Mouse (Mus musculus) hindbrain, postnatal 0 days (tissue): ENCODE results near the gene Atp2b4. TPM values are rescaled to one million over a fixed set of nuclear protein-coding genes. Genes with fewer than 3 reads are reported as not detected.
A peak's percentile ranks its signal among the peaks of the same experiment; 100 is the strongest.
"Not testable (repeated sequence)": the region's sequence is repeated elsewhere in the genome, so short reads cannot be mapped to it uniquely, and the experiment has no call there.

ENCODE experiments used
- ATAC-seq: fragments of 200-750 bp; cut with Nextera tagmentation; 2 replicates; pipeline ENCODE4 v1.8.0; 2017; ENCODE audit warnings: mild to moderate bottlenecking, moderate TSS enrichment, moderate library complexity
- DNase-seq: peaks from one replicate; pipeline ENCODE4 v3.0.0-alpha.2; 2015; ENCODE audit warnings: low spot score
- H3K27ac ChIP-seq: fragments of 300-500 bp; sonication (generic); 2 replicates; pipeline ENCODE4 v1.5.1; 2014; ENCODE audit warnings: mild to moderate bottlenecking
- H3K27me3 ChIP-seq: fragments of 300-500 bp; sonication (generic); 2 replicates; pipeline ENCODE4 v1.6.1; 2014; ENCODE audit warnings: low read length, mixed read lengths; ENCODE audit not compliant: insufficient read depth
- H3K36me3 ChIP-seq: fragments of 300-500 bp; sonication (generic); 2 replicates; pipeline ENCODE4 v1.6.1; 2014; ENCODE audit warnings: low read length, mixed read lengths; ENCODE audit not compliant: insufficient read depth
- H3K4me1 ChIP-seq: fragments of 300-500 bp; sonication (generic); 2 replicates; pipeline ENCODE4 v1.6.1; 2014; ENCODE audit warnings: antibody characterized with exemption, low read length, mixed read lengths; ENCODE audit not compliant: insufficient read depth
- H3K4me2 ChIP-seq: fragments of 300-500 bp; sonication (generic); 2 replicates; pipeline ENCODE4 v1.6.1; 2014; ENCODE audit warnings: low read depth, mild to moderate bottlenecking, low read length, moderate library complexity, mixed read lengths
- H3K4me3 ChIP-seq: fragments of 300-500 bp; sonication (generic); 2 replicates; pipeline ENCODE4 v1.5.1; 2014; ENCODE audit warnings: low read length
- H3K9ac ChIP-seq: fragments of 300-500 bp; sonication (generic); replicated peaks from 2 replicates; pipeline ENCODE4 v1.6.1; 2014; ENCODE audit warnings: mild to moderate bottlenecking, low read length, moderate library complexity, mixed read lengths
- H3K9me3 ChIP-seq: fragments of 300-500 bp; sonication (generic); 2 replicates; pipeline ENCODE4 v1.6.1; 2016; ENCODE audit warnings: low read length, mixed read lengths
- CTCF ChIP-seq: IDR thresholded peaks from 2 replicates; pipeline ENCODE4 v1.5.1; 2016; ENCODE audit warnings: antibody characterized with exemption, control low read depth, low read depth
- WGBS: fragments of 180-500 bp; shearing (Covaris S2); extraction: QIAGEN DNeasy Blood & Tissue Kit; methylation state at CpG from one replicate; pipeline ENCODE4 v1.1.7; 2014; 5-methylcytosine and 5-hydroxymethylcytosine counted together
- polyA plus RNA-seq: library from polyadenylated mRNA; unstranded; fragments of >200 nt; fragmentation: Nextera tagmentation; extraction: Ambion mirVana; gene quantifications from 2 replicates; pipeline ENCODE4 v1.2.1, GENCODE M21; 2015
- total RNA-seq: library from RNA; depleted of rRNA; stranded (reverse); fragments of >200 nt; gene quantifications from 2 replicates; pipeline ENCODE4 v1.2.3, GENCODE M21; 2014

Atp2b4 gene
- total and polyA plus RNA-seq, 2 experiments from 2014 or later, result 13.2 to 57.3 TPM

GRCm38 (mm10) chr1:133709292-133709691 is 91.5 kb downstream of the Atp2b4 start:
- 77% methylated on average over 3 of the region's 3 CpGs for WGBS

DNA sequence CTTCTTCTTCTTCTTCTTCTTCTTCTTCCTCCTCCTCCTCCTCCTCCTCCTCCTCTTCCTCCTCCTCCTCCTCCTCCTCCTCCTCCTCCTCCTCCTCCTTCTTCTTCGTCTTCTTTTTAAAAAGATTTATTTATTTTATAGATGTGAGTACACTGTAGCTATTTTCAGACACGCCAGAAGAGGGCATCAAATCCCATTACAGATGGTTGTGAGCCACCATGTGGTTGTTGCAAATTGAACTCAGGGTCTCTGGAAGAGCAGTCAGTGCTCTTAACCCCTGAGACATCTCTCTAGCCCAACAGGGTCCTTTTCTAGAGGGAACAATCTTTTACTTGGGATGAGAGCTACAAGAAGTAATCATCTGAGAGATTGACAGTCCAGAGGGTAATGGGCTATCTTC is 99.0 kb downstream of the Atp2b4 start:
- not testable (repeated sequence) for H3K4me1 ChIP-seq, H3K36me3 ChIP-seq, H3K27ac ChIP-seq, H3K9me3 ChIP-seq, ATAC-seq, DNase-seq, H3K27me3 ChIP-seq, H3K4me2 ChIP-seq, H3K4me3 ChIP-seq, H3K9ac ChIP-seq
- peak; percentile 44; the same call in 1 of the 2 replicates for TF ChIP-seq CTCF
- WGBS, result 22% methylated on average over 1 of the region's 2 CpGs

More at GRCm38 (mm10) chr1:133709292-133709691, 91.5 kb downstream of the Atp2b4 start:
- Histone ChIP-seq H3K9me3 (no peaks in the 10 kb centered on the region), H3K36me3 (peaks cover 8% of the 10 kb centered on the region; the same call in 1 of the 2 replicates), H3K27me3 (no peaks in the 10 kb centered on the region), H3K4me3 (no peak overlapping the region), H3K4me1 (no peaks in the 10 kb centered on the region), H3K27ac (no peak overlapping the region), H3K9ac (no peak overlapping the region), H3K4me2 (no peak overlapping the region)
- ATAC-seq (peak; percentile 24; the same call in 1 of the 2 replicates), DNase-seq (no peak)
- no peak for TF ChIP-seq CTCF

DNA sequence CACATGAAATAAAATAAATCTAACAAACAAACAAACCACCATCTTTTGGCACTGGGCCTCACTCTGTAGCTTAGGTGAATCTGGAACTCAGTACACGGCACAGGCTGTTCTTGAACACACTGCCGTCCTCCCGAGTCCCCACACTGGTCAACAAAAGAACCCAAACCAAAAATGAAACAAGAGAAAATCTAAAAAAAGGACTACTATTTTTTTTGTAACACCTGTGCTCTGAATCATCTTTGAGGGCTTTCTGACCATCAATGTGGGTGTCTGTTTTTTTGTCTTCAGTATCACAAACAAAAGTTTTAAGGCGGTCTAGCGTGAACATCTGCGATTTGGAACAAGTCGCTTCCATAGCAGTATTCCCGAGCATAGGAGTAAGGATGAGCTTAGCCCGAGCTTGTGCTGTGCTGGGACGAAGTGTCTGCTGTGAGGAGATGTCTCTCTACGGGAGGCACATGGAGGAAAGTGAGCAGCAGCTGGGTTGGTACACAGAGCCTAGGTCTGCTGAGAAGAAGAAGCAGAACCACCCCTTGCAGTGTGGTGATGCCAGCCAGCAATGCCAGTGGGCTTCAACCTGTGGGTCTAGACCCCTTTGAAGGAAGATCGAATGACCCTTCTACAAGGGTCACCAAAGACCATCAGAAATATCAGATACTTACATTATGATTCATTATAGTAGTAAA is 102.8 kb downstream of the Atp2b4 start:
- Histone ChIP-seq H3K27me3 (no peaks in the 10 kb centered on the region), H3K4me3 (no peak overlapping the region), H3K27ac (no peak overlapping the region), H3K4me2 (no peak overlapping the region), H3K4me1 (no peaks in the 10 kb centered on the region), H3K9ac (no peak overlapping the region), H3K9me3 (no peaks in the 10 kb centered on the region), H3K36me3 (no peaks in the 10 kb centered on the region)
- 94% methylated on average over 12 of the region's 12 CpGs for WGBS
- no peak for ATAC-seq
- no peak for TF ChIP-seq CTCF
- DNase-seq, result no peak

DNA sequence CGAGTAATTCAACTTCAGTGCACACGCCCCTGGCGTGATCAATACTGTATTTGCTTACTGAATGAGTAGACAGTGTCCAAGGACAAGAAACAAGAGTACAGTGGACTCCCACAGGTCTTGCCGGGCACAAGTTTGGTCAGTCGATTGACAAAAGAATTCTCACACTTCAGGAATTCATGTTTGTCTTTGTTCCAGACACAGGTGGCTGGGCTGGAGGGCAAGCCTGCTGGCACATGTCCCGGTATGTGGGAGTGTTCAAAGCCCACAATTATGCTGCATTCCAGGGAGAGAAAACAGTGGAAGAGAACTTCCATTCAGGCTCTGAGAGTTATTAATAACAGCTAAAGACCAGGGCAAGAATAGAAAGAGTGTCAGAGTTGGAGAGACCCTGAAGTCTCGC is 104.9 kb downstream of the Atp2b4 start:
- peak; percentile 4 for DNase-seq
- 18% methylated on average over 7 of the region's 7 CpGs for WGBS

GRCm38 (mm10) chr1:133694876-133695275 is 106.0 kb downstream of the Atp2b4 start:
- ATAC-seq (no peak), DNase-seq (no peak)
- Histone ChIP-seq H3K9ac (no peak overlapping the region), H3K27me3 (no peaks in the 10 kb centered on the region), H3K4me2 (no peak overlapping the region), H3K9me3 (no peaks in the 10 kb centered on the region), H3K4me3 (no peak overlapping the region), H3K27ac (no peak overlapping the region), H3K36me3 (no peaks in the 10 kb centered on the region), H3K4me1 (no peaks in the 10 kb centered on the region)
- WGBS, result 91% methylated on average over 1 of the region's 1 CpGs
- TF ChIP-seq CTCF, result no peak

More for the DNA sequence above, 104.9 kb downstream of the Atp2b4 start:
- TF ChIP-seq CTCF, result no peak
- ATAC-seq, result no peak
- Histone ChIP-seq H3K27me3 (no peaks in the 10 kb centered on the region), H3K4me3 (no peak overlapping the region), H3K9me3 (no peaks in the 10 kb centered on the region), H3K36me3 (no peaks in the 10 kb centered on the region), H3K9ac (no peak overlapping the region), H3K27ac (no peak overlapping the region), H3K4me2 (no peak overlapping the region), H3K4me1 (no peaks in the 10 kb centered on the region)

DNA sequence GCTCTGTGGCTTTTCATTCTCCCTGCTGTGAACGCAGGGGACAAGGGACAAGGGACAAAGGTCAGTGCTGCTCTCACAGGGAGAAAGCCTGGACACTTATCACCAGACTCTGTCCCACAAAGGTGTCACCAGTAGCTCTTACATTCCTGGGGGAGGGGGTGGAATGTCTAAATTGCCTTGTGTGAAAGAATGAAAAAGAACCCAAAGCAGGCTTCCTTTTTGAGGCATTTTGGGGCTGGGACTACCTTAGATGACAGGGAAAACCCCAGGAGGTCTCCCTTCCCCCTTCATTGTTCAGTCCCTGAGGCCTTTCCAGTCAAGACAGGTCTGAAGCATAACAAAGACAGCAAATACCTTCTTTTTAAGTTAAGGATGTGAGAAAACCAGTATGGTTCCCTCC is 106.5 kb downstream of the Atp2b4 start:
- 16% methylated on average over 1 of the region's 1 CpGs for WGBS

DNA sequence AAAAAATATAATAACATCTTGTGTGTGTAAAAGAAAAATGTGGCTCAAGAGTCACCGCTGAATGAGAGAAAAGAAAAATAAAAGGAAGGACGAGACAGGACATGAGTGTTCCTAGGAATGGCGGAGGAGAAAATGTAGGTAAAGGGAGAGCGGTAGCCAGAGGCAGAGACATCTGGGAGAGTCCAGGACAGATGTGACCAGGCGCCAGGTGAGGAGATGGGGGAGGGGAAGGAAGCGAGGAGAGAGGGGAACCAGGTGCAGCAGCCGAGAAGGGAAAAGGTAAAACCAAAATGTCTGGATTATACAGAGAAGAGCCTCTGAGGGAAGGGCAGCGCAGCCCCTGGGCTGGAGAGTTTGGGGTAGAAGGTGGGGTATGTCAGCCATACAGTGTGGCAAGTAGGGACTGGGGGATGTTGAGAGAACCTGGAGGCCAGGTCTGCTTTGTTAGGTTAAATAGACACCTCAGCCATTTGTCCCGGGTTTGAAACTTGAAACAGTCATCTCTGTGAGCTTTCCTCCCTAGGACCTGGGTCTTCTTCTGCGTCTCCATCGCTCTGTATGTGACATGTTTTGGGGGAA is 107.2 kb downstream of the Atp2b4 start:
- no peak overlapping the region for H3K27ac ChIP-seq
- 75% methylated on average over 11 of the region's 11 CpGs for WGBS
- no peak for ATAC-seq
- no peaks in the 10 kb centered on the region for H3K27me3 ChIP-seq
- no peaks in the 10 kb centered on the region for H3K9me3 ChIP-seq
- no peak overlapping the region for H3K4me2 ChIP-seq
- DNase-seq, result no peak
- no peaks in the 10 kb centered on the region for H3K36me3 ChIP-seq
- no peak overlapping the region for H3K4me3 ChIP-seq
- no peak for TF ChIP-seq CTCF
- H3K9ac ChIP-seq, result no peak overlapping the region
- H3K4me1 ChIP-seq, result no peaks in the 10 kb centered on the region

More for the DNA sequence above, 106.5 kb downstream of the Atp2b4 start:
- H3K9ac ChIP-seq, result no peak overlapping the region
- H3K27ac ChIP-seq, result no peak overlapping the region
- TF ChIP-seq CTCF, result no peak
- H3K36me3 ChIP-seq, result no peaks in the 10 kb centered on the region
- no peaks in the 10 kb centered on the region for H3K4me1 ChIP-seq
- DNase-seq (no peak), ATAC-seq (no peak)
- no peaks in the 10 kb centered on the region for H3K9me3 ChIP-seq
- no peak overlapping the region for H3K4me3 ChIP-seq
- no peaks in the 10 kb centered on the region for H3K27me3 ChIP-seq
- H3K4me2 ChIP-seq, result no peak overlapping the region
